Mouse (Mus musculus): ENCODE measurements around the gene Cacna1c. TPM values are rescaled to one million over a fixed set of nuclear protein-coding genes. Genes with fewer than 3 reads are reported as not detected.

The Cacna1c gene
- total RNA-seq, 2 experiments from 2014 or later = 53.4 to 54.5 TPM

DNA sequence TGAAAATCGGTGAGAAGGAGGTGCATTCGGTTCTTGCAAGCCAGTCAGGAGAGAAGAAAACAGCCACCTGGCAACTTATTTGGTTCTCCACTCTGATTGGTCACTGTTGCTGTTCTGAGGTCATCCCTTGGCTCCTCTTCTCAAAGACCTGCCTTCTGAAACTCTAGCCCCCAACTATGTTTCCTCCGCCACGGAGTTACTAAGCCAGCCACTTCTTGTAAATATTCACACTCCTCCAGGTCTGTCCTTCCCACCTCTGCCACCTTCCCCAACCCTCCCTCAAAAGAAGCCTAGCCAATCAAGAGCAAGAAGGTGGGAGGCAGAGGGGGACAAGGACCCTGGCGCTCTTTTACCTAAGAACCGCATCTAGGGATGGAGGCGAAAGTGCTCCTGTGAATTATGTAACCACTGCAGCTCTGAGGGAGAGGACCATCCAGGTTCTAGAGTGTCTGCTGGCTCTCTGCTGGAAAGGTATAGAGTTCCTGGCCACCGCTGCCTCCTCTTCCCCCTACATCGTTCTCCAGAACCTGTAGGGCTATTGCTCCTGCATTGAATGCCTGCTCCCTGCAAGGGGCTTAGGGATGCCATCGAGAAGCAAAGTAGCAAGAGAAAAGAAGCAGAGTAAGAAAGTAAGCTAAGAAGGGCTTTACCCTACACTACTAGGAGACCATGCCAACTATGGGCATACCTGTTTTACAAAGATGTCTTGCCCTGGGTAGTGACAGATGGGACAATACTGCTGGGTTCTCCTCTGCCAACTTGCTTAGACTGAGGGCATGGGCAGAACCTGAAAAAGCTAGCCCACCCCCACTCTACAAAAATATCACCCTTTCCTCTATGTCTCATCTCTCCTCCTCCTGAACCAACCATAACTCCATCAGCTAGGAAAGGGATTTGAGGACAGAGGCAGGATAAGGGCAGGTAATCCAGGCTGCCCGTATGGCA is 90.3 kb downstream of the Cacna1c start:
- peak in 1 of 2 experiments; percentile 39 for DNase-seq (ENCODE audit: low spot score in 2 of 2)

DNA sequence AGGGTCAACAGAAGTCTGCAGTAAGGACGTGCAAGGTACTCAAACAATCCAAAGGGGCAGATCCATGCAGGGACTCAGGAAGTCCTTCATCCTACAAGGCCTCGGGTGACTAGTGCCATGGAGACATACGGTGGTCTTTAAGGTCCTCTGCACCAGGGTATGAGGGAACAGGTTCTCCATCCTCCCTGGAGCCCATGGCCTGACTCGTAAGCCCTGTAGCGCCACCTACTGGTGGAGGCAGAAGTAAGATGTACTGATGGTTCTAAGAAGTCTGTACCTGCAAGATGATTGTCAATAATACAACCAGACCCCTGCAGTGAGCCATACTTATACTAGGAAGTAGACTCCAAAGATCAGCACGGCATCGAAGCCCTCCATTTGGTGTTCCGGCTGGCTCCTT is 92.0 kb downstream of the Cacna1c start:
- DNase-seq (ENCODE audit: low spot score in 2 of 2) = peak; percentile 88 to 95

DNA sequence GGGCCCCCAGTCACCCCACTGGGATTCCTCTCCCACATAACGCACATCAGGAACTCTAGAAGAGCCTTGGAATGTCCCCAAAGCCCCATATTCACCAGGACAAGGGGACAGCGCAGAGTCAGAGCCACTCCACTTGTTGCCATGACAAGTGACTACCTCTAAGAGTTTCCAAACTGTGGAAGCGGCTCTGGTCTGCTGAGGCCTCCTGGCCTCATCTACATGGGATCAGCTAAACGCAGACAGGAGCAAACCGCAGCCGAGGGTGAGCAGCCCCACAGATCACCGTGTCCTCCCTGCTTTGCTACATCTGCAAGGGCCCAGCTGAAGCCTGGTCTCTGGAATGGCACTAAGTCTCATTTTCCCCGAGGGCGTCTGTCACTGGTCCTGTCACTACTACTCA is 93.3 kb downstream of the Cacna1c start:
- no peak for DNase-seq (ENCODE audit: low spot score in 2 of 2)

DNA sequence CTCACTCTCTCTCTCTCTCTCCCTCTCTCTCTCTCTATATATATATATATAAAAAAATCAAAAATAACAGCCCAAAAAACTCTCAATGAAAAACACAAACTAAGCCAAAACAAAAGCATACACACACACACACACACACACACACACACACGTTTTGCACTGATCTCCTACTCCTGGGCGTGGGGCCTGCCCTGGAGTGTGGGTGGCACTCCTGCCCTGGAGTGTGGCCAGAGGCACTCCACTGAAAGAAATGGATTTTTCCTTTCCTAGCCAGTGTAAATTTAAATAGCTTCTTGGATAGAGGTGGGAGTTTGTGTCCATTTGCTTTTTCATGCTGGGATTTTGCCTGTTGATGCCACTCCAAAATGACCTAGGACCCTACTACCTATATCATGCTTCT is 96.9 kb downstream of the Cacna1c start:
- no peak for DNase-seq (ENCODE audit: low spot score in 2 of 2)

DNA sequence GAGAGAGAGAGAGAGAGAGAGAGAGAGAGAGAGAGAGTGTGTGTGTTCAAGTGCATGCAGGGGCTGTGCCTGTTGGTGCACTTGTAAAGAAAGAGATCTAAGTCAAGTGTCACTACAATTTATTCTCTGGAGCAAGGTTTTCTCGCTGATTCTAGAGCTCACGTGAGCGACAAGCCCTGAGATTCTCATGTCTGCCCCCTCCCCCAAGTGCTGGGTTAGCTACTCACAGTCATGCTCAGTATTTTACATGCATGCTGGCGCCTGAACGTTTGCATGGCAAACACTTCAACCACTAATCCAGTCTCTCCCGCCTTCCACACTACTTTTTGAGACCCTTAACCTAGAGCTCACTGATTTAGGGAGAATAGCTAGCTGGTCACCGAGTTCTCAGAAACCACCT is 99.7 kb downstream of the Cacna1c start:
- no peak for DNase-seq (ENCODE audit: low spot score in 2 of 2)

DNA sequence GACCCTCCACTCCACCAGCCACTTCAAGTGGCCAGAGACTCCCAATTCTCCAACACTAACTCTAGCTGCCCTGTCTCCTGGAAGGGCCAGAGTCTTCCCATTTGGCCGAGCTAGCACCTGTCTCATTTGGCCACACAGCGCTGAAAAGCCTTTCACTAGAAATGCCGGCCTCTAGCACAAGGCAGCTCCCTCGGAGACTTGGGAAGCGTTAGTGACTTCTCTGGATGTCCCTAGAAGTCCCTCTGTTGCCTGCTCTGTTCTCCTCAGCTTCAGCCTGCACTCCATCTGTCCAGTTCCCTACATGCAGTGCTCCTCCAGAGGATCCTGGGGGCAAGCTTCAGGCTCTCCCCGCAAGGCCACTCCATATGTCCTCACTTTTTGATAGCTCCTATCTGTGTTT is 101.1 kb downstream of the Cacna1c start:
- no peak for DNase-seq (ENCODE audit: low spot score in 2 of 2)

DNA sequence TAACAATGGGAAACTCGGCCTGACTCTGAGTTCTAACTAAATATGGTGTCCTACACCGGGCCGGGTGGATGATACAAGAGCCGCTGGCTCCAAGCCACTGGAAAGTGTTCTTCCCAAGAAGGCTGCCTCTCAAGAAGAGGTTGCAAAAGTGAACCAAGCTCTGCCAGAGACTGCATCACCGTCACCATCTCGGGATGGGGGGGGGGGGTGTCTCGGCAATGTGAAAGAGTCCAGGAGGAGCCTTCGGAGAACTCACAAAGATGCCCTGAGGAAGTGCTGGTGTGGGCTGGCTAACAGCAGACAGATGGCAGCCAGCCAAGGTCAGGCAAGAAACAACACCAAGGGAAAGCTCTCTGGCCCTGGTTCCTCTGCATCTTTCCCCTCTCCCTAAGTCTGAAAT is 107.0 kb downstream of the Cacna1c start:
- no peak for DNase-seq (ENCODE audit: low spot score in 2 of 2)

DNA sequence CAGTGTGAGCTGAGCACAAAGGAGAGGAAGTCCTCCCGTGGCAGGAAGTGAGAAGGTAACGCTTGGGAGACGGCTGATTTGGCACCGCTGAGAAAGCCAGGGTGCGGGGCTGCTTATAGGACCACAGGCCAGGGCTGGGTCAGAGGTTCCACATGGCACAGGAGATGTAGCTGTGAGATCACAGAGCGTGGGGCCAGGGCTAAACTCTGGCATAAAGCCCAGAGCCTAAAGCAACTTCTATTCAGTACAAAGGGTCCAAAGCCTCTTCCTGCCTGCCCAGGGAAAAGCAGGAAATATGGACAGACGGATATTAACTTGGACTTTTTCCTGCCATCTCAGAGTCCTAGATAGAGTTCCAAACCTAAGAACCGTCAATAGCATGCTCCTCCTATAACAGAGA is 107.8 kb downstream of the Cacna1c start:
- no peak for DNase-seq (ENCODE audit: low spot score in 2 of 2)

DNA sequence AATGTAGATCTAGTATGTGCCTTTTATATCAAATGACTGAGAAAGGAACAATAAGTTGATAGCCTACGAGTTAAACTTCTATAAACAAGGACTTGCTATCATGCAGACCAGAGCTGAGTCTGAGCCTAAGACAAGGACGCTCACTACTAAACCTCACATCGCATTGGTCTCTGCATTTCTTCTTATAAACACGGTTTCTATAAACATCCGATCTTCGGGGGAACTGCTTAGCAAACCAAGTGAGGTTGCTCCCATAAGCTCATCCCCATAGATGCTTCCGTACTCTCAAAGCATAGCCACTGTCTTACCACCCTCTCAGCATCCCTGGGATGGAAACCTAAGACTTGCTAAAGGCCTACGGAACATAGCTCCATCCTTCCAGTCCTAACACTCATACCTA is 108.3 kb downstream of the Cacna1c start:
- DNase-seq (ENCODE audit: low spot score in 2 of 2) = no peak

DNA sequence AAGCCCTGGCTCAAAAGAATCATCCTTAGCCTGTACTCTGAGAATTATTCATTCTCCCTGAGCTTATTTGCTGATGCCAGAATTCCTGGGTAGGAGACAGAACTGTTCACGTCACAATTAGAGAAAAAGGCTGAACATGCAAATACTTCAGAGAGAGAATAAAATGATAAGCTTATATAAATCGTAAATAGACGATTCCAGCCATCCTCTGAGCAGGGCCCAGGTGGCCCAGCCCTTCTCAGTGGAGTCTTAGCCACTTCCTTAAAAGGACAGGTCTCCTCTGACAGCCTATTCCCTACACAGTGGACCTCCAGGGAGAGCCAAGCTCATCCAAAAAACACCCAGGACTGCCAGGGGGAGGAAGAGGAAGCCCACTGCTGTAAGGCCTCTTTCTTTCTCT is 110.4 kb downstream of the Cacna1c start:
- no peak for DNase-seq (ENCODE audit: low spot score in 2 of 2)

DNA sequence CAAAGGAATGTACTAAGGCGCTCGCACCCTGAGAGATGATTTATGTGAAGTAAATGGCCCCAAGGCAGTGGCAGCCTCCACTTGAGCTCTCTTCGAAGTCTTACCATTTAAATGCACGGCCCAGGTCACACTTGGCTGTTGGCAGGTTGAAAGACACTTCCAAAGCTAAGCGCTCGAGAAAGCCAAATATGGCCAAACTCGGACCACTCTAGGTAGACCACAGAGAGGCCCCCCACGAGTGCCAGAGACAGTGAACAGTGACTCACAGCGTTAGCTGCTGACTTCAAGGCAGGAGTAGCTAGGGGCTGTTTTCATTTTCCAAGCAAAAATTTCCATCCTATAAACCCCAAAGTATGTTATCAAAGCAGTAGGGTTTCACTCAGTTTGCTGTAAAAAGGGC is 111.7 kb downstream of the Cacna1c start:
- DNase-seq (ENCODE audit: low spot score in 2 of 2) = no peak

DNA sequence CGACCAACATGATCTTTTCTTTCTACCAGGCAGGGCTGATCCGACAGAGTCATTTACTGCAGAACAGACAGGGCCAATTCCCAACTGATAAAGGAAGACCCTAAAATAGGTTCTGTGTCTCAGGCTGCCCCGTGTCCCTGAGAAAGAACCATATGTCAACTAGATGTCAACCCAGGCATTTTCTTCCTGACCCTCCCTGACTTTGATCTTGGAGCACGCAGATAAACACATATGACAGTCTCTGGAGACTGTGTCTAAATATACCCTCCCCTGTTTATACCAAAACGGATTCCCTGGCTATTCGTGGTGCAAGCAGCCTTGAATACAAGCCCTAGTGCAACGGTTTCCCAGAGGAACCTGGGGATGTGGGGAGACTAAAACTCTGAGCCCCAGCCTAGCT is 112.7 kb downstream of the Cacna1c start:
- DNase-seq (ENCODE audit: low spot score in 2 of 2) = no peak

DNA sequence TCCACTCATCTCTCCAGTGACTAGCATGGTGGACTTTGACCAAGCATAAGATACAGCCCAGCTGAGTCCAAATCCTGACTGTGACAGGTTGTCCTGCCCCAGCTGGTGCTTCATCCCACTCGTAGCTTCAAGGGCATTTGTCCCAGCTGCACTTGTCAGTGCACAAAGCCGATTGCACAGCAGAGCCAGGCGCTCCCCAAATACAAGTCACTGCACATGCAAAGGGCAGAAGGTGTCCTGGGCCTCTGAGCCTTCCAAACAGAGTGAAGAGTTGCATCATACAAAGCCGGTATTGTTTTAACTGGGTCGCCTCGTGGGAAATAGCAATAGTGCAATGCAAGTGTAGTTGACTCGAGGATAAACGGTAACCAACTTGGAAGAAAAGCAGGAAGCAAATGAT is 113.6 kb downstream of the Cacna1c start:
- no peak for DNase-seq (ENCODE audit: low spot score in 2 of 2)

DNA sequence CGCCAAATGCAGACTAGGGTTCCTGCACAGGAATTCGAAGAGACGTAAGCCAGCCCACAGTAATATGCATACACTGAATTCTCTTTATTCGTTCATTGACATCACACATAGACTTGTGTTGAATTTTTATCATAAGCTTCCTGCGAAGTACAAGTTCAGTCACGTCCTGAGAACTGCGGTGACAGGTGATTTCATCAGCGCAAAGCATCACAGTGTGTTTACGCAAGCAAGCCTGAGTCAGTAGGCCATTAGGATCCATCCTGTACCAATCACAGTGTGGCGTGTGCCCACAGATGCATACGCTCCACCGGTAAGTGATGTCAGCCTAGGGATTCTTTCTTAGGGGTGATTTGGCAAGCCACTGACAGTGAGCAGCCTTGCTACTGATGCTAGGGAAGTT is 114.6 kb downstream of the Cacna1c start:
- no peak for DNase-seq (ENCODE audit: low spot score in 2 of 2)

DNA sequence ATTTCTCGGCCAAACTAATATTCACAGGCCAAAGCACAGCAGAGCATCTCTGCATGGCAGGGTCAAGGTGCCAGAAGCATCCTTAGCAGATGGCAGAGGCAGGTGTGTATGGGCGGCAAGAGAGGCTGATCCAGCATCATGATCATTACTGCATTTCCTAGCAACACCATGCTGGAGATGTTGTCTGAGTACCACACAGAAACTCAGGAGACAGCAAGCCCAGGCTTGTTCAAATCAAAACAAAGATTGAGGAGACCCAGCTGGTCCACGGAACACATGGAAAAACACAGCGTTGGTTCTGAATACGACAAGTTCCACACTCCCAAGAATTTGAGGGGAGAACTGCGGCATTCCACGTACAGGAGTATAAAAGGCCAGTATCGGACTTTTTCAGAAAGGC is 116.6 kb downstream of the Cacna1c start:
- DNase-seq (ENCODE audit: low spot score in 2 of 2) = no peak

DNA sequence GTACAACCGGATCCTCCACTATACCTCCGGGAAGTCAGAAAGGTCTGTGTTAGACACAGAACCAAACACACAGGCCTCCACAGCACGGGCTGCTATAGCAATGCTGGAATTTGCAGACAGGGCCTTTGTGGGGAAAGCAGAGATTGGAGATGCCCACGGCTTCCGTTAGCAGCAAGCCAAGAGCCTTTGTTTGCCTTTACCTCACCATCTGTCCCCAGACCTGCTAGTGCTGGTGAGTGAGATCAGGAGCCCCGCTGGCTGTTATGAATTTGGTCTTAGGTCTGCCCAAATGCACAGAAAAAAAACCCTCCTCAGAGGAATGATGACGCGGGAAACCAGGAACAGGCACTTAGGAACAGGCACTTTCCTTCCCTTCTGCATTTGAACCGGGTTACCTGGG is 117.3 kb downstream of the Cacna1c start:
- DNase-seq (ENCODE audit: low spot score in 2 of 2) = peak; percentile 28 to 40

DNA sequence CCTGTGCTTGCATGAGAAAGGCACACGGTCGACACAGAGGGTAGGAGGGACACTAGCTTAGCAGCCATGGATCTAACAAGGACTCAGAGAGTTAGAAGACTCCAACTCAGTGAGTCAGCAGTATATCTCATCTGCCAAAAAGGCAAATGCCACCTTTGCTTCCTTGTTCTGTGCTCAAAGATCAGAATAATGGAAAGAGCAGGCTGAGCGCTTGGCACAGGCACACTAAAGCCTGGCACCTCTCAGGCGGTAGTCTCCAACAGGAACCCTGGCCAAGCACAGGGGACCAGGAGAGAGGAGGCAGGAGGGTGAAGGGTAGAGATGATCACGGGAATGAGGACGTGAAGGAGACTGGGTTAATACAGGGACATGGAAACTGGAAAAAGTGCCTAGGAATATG is 119.0 kb downstream of the Cacna1c start:
- no peak for DNase-seq (ENCODE audit: low spot score in 2 of 2)

DNA sequence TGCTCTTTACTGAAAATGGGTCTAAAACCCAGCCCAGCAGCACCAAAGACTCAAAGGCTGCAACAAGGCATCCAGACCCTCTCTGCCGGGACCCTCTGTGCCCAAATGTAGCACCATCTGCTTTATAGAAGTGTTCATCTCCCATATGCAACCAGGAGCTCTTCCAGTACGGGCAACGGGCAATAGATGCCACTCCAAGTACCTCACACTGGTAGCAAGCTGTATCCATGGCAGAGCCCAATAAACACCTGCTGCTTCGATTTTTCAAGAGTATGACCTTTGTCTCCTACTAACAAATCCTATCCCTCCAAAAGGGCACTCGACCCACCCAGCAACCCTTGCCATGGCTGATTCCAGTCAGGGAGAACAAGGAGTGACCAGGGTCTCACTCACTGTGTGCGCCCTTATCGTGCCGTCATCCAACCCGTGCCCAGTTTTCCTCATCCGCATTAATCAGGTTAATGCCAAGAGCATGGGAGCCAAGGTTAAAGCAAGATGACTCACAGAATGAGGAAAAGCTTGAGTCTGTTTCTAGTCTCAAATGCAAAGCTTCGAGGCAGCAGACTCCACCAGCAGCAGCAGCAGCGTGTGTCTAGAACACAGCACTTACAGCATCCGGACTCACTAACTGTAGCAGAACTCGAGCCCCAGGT is 122.7 kb downstream of the Cacna1c start:
- no peak for DNase-seq (ENCODE audit: low spot score in 2 of 2)

DNA sequence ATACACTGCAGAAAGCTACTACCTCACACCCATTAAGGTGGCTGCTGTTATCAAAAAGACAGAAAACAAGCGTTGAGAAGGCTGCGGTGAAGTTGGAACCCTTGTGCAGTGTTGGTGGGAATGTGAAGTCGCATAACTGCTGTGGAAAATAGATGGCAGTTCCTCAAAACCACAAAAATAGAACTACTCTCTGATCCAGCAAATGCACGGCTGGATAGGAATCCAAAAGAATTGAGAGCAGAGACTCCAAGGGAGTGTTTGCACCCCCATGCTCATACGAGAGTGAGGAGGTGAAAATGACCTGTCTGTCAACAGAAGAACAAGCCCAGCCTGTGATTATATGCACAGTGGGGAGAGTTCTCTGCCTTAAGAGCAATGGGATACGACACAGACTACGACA is 123.4 kb downstream of the Cacna1c start:
- DNase-seq (ENCODE audit: low spot score in 2 of 2) = no peak

DNA sequence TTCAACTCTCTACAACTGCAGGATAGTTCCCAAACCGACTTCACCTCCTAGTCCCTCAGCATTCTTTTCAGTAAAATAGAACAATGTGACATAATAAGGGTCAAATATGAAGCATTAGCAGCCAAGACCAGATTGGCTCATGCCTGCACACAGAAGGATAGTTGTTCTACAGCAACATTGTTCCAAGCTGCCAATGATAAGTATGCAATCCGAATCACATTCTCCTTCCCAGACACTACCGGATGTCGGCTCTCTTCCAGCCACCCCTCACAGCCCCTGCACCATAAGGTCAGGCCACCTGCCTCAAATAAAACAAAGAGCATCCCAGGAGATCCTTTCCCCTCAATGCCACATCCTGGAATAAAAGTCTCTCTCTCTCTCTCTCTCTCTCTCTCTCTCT is 125.4 kb downstream of the Cacna1c start:
- no peak for DNase-seq (ENCODE audit: low spot score in 2 of 2)

DNA sequence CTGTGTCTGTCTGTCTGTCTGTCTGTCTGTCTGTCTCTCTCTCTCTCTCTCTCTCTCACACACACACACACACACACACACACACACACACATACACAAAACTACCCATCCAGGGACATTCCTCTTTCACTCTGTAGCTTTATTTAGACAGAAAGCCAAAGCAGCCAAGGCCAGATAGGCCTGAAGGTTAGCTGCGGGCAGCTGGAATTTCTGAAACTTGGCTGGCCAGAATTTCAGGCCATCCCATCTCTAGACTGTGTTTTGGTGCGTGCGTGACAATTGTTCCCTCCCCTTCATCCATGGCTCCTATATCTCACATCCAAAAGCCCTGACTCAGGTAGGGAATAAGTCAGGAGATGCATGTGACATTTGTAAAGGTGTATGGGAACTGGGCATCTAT is 125.9 kb downstream of the Cacna1c start:
- DNase-seq (ENCODE audit: low spot score in 2 of 2) = no peak

DNA sequence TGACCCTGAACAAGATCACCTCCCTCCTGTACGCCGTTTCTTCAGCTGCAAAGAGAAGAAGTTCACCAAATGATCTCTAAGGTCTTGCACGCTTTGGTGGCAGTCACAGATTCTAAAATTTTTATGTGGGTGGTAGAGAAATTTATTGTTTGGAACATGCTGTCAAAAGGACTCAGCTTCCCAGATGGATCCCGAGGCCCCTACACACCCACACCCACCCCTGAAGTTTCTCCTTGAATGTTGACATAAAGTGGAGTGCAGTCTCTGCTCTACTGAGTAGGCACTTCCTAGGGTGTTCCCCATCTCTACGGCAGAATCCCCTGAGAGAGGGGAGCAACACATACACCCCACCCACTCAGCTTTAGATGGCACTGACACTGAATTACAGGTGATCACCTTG is 127.1 kb downstream of the Cacna1c start:
- no peak for DNase-seq (ENCODE audit: low spot score in 2 of 2)

DNA sequence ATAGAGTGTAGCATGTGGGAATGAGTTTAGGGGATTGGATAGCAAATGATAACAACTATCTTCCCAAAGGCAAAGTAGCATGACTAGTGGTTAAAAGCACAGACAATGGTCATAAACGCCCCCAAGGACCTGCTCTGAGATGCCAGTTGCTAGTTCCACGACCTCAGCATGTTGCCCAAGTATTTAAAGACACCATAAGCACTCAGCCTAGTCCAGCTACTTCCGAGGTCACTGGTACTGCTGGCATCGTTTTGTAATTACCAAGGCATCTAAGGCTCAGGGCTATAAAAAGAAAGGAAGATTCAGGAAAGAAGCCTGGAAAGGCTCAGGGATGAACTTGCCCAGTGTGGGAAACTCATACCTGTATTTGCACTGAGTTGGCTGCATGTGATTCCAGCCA is 127.6 kb downstream of the Cacna1c start:
- no peak for DNase-seq (ENCODE audit: low spot score in 2 of 2)

Measured in left cerebral cortex, adult 18-20 months (tissue).